7 mouse cellular contexts compared by ENCODE assay signal in the genomic region with DNA sequence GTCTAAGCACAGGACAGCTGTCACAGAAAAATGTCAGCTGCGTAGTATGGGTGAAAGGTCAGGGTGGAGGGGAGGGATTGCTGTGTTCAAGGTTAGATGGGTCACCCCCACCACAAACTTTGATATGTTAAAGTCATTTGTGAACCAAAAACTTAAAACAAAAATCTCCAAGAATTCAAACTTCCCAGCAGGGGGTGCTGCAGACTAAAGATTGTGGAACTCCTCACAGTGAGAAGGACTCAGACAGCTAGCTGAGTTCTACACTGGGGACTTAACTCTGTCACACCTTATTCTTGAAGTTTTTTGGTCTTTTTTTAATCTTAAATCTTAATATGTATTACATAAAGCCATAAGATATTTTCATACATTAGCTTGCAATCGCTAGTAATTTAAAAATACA. TPM values are rescaled to one million over a fixed set of nuclear protein-coding genes. Genes with fewer than 3 reads are reported as not detected.
A peak's percentile ranks its signal among the peaks of the same experiment; 100 is the strongest.
DNase-seq lines count a peak whose midpoint lies in the region.

No protein-coding gene starts in this region.

- intact Hi-C loops in heart, postnatal 25 days (cut with DNase I), result loop anchor here (1.0 to 5.0 kb wide), 2 partner anchors 34 to 275 kb away; no protein-coding TSS in a partner anchor

- DNase-seq in heart, postnatal 4 days, result peak; percentile 68
- DNase-seq in heart, postnatal 25 days (ENCODE audit: low spot score), result no peak
- peak; percentile 9 for DNase-seq in urinary bladder, postnatal 14 days (ENCODE audit: low spot score)
- no peak for DNase-seq in urinary bladder, postnatal 25 days (ENCODE audit: low spot score)
- peak; percentile 54 to 67 for DNase-seq in frontal cortex, postnatal 36 days (ENCODE audit: low spot score in 2 of 2)
- DNase-seq in right cerebral cortex, adult 2 months (ENCODE audit: low spot score in 2 of 2), result peak; percentile 51 to 70
- no peak for DNase-seq in cerebellum, postnatal 36 days

RNA-seq across cellular contexts. Expression of a gene that starts 31.7 kb away (rescaled TPM):
- total RNA-seq in heart, postnatal 4 days (2021), result 10 to 100 TPM; 24.8 to 25.2 TPM
- 10 to 100 TPM; 15.5 to 16.5 TPM for total RNA-seq in heart, postnatal 25 days (2021)

Comparison
In these comparisons a context has a peak if more than half of its experiments do, and no peak if none do; other contexts are left out.
1. DNase-seq: peak in heart, postnatal 4 days (single experiment), urinary bladder, postnatal 14 days (single experiment), frontal cortex, postnatal 36 days (2 of 2) and right cerebral cortex, adult 2 months (2 of 2); none in heart, postnatal 25 days (single experiment), urinary bladder, postnatal 25 days (single experiment) and cerebellum, postnatal 36 days (0 of 2).